Mouse (Mus musculus): Measurements from ENCODE around the gene Xbp1. TPM values are rescaled to one million over a fixed set of nuclear protein-coding genes. Genes with fewer than 3 reads are reported as not detected.

Xbp1 gene
- polyA plus RNA-seq, 1 experiment, result 209 TPM

- WGBS, result 70% methylated on average over 9 of the region's 9 CpGs
- no peak for DNase-seq (ENCODE audit: low read depth, low spot score)
These were observed 42.3 kb downstream of the Xbp1 start for GRCm38 (mm10) chr11:5562625-5563268.

GRCm38 (mm10) chr11:5563898-5564297 lies 43.4 kb downstream of the Xbp1 start:
- DNase-seq (ENCODE audit: low read depth, low spot score), result no peak
- WGBS, result 78% methylated on average over 6 of the region's 6 CpGs

- WGBS, result 88% methylated on average over 3 of the region's 3 CpGs
- DNase-seq (ENCODE audit: low read depth, low spot score), result no peak
These were observed 45.1 kb downstream of the Xbp1 start for GRCm38 (mm10) chr11:5565596-5565995.

- DNase-seq (ENCODE audit: low read depth, low spot score), result no peak
- WGBS, result 50% methylated on average over 2 of the region's 2 CpGs
These were observed 46.0 kb downstream of the Xbp1 start for GRCm38 (mm10) chr11:5566506-5566905.

DNA sequence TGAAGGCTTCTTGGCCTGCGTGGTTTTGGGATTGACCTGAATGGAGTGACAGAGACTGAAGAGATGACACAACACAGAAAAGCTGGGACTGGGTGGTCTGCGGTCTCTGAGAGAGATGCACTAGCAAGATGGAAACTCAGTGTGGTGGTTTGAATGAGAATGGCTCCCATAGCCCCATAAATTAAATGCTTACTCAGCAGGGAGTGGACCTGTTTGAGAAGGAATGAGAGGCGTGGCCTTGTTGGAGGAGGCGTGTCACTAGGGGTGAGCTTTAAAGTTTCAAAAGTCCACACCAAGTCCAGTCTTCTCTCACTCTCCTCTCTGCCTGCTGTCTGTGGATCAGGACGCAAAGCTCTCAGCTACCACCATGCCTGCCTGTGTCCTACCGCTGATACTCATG lies 47.2 kb downstream of the Xbp1 start:
- 97% methylated on average over 6 of the region's 6 CpGs for WGBS
- DNase-seq (ENCODE audit: low read depth, low spot score), result no peak

GRCm38 (mm10) chr11:5568082-5568481 lies 47.6 kb downstream of the Xbp1 start:
- 91% methylated on average over 5 of the region's 5 CpGs for whole genome bisulfite sequencing
- no peak for DNase-seq (ENCODE audit: low read depth, low spot score)

DNA sequence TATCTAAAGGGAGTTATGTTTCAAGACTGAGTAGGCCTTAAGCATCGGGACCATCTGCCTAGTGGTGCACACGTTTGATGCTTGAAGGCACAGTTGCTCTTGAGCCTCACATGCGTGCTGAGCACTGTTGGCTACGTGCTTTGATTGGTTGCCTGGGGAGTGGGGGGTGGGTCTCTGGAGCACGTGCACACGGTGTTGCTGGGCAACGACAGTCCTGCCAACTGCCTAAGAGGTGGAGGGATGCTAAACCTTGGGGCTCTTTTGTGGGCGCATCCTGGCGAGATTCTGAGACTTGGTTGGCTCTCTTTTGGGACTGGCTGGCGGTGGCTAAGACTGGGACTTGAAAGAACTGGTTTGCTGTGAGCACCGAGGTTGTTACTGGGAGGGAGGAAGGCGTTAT lies 49.0 kb downstream of the Xbp1 start, which contains the start of gene Ankrd36:
Ankrd36 (plus strand) TSS at position 211 of the 400 bp plus-strand sequence.
- DNase-seq (ENCODE audit: low read depth, low spot score), result no peak
- WGBS, result 87% methylated on average over 12 of the region's 12 CpGs

- 84% methylated on average over 4 of the region's 4 CpGs for WGBS
- no peak for DNase-seq (ENCODE audit: low read depth, low spot score)
These were observed 51.4 kb downstream of the Xbp1 start for GRCm38 (mm10) chr11:5571856-5572255.

DNA sequence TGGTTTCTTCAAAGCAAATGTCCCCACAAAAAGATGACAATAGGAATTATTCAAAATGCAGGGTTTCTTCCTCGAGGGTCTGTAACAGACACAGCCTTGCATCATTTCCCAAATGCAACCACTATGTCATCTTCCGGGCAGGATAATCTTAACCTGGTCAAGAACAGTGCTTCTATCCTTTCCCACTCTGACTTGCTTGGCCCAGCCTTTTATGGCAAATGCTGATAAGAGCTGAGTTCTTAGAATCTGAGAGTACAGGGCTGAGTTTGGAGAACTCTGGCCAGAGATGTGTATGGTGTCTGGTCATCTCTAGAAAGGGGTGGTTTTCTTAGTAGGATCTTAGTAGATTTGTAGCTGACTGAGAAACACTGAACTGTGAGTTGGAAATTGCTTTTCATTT lies 53.4 kb downstream of the Xbp1 start:
- no peak for DNase-seq (ENCODE audit: low read depth, low spot score)
- WGBS, result 73% methylated on average over 2 of the region's 2 CpGs

DNA sequence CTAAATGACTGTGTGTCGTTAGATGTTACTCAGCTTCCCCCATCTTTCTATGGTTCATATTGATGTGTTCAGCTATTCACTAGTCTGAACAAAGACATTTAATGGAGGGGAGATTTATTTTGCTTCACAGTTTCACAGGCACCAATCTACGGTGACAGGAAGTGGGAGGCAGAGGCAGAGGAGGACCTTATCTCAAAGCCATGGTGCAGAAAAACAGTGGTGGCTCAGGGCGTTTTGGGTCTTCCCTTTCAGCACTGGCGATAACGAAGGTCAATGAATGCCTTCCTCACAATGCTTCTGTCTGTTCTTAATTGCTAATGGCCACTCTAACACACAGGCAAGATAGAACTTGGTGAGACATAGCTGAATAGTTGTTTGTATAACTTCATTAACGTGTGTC lies 54.6 kb downstream of the Xbp1 start:
- 75% methylated on average over 6 of the region's 6 CpGs for WGBS
- DNase-seq (ENCODE audit: low read depth, low spot score), result no peak

Other genes starting within 250 kb of the Xbp1 start
- gene Znrf3, start 75.8 kb upstream of the Xbp1 start, polyA plus RNA-seq (2012; rRNA removed), result 3.0 and 4.7 TPM in 2 replicates
- 4.6 and 5.5 TPM in 2 replicates for gene Ccdc117, start 21.5 kb downstream of the Xbp1 start, polyA plus RNA-seq (2012; rRNA removed)
- not detected in 2 replicates for gene Ankrd36, start 49.0 kb downstream of the Xbp1 start, polyA plus RNA-seq (2012; rRNA removed)
- gene Mrps24, start 195.0 kb downstream of the Xbp1 start, polyA plus RNA-seq (2012; rRNA removed), result 150 and 188 TPM in 2 replicates
- gene Urgcp, start 241.7 kb downstream of the Xbp1 start, polyA plus RNA-seq (2012; rRNA removed), result 26.0 and 34.9 TPM in 2 replicates

Measured in large intestine, adult 2 months (tissue).